Mouse (Mus musculus) hindbrain, postnatal 0 days (tissue): ENCODE measurements at regions not wholly inside any gene's neighbourhood (a gene's known extent, or its start where the extent isn't known, plus 50 kb on each side); places are given as distances from the start of the nearest gene placed in this dataset.

Experiments used
- ATAC-seq: fragments of 200-750 bp; cut with Nextera tagmentation; 2 replicates; pipeline ENCODE4 v1.8.0; 2017; ENCODE audit warnings: mild to moderate bottlenecking, moderate TSS enrichment, moderate library complexity
- DNase-seq: peaks from one replicate; pipeline ENCODE4 v3.0.0-alpha.2; 2015; ENCODE audit warnings: low spot score
- H3K27ac ChIP-seq: fragments of 300-500 bp; sonication (generic); 2 replicates; pipeline ENCODE4 v1.5.1; 2014; ENCODE audit warnings: mild to moderate bottlenecking
- H3K27me3 ChIP-seq: fragments of 300-500 bp; sonication (generic); 2 replicates; pipeline ENCODE4 v1.6.1; 2014; ENCODE audit warnings: low read length, mixed read lengths; ENCODE audit not compliant: insufficient read depth
- H3K36me3 ChIP-seq: fragments of 300-500 bp; sonication (generic); 2 replicates; pipeline ENCODE4 v1.6.1; 2014; ENCODE audit warnings: low read length, mixed read lengths; ENCODE audit not compliant: insufficient read depth
- H3K4me1 ChIP-seq: fragments of 300-500 bp; sonication (generic); 2 replicates; pipeline ENCODE4 v1.6.1; 2014; ENCODE audit warnings: antibody characterized with exemption, low read length, mixed read lengths; ENCODE audit not compliant: insufficient read depth
- H3K4me2 ChIP-seq: fragments of 300-500 bp; sonication (generic); 2 replicates; pipeline ENCODE4 v1.6.1; 2014; ENCODE audit warnings: low read depth, mild to moderate bottlenecking, low read length, moderate library complexity, mixed read lengths
- H3K4me3 ChIP-seq: fragments of 300-500 bp; sonication (generic); 2 replicates; pipeline ENCODE4 v1.5.1; 2014; ENCODE audit warnings: low read length
- H3K9ac ChIP-seq: fragments of 300-500 bp; sonication (generic); replicated peaks from 2 replicates; pipeline ENCODE4 v1.6.1; 2014; ENCODE audit warnings: mild to moderate bottlenecking, low read length, moderate library complexity, mixed read lengths
- H3K9me3 ChIP-seq: fragments of 300-500 bp; sonication (generic); 2 replicates; pipeline ENCODE4 v1.6.1; 2016; ENCODE audit warnings: low read length, mixed read lengths
- CTCF ChIP-seq: IDR thresholded peaks from 2 replicates; pipeline ENCODE4 v1.5.1; 2016; ENCODE audit warnings: antibody characterized with exemption, control low read depth, low read depth
- WGBS: fragments of 180-500 bp; shearing (Covaris S2); extraction: QIAGEN DNeasy Blood & Tissue Kit; methylation state at CpG from one replicate; pipeline ENCODE4 v1.1.7; 2014; 5-methylcytosine and 5-hydroxymethylcytosine counted together

- Histone ChIP-seq H3K36me3 (no peaks in the 10 kb centered on the region), H3K27ac (no peak overlapping the region), H3K4me3 (no peak overlapping the region), H3K9me3 (no peaks in the 10 kb centered on the region), H3K4me1 (no peaks in the 10 kb centered on the region), H3K27me3 (no peaks in the 10 kb centered on the region), H3K9ac (no peak overlapping the region), H3K4me2 (no peak overlapping the region)
- 67% methylated on average over 3 of the region's 3 CpGs for WGBS
- ATAC-seq (no peak), DNase-seq (no peak)
- TF ChIP-seq CTCF: no peak
These were observed 253.3 kb upstream of the Adgrl3 start for GRCm38 (mm10) chr5:80766591-80766990.

GRCm38 (mm10) chr5:80783892-80784291 lies 236.0 kb upstream of the Adgrl3 start:
- TF ChIP-seq CTCF: no peak
- no peaks in the 10 kb centered on the region for H3K27me3 ChIP-seq
- no peak overlapping the region for H3K9ac ChIP-seq
- no peaks in the 10 kb centered on the region for H3K4me1 ChIP-seq
- H3K36me3 ChIP-seq: no peaks in the 10 kb centered on the region
- 92% methylated on average over 4 of the region's 4 CpGs for WGBS
- H3K9me3 ChIP-seq: no peaks in the 10 kb centered on the region
- ATAC-seq (no peak), DNase-seq (no peak)
- no peak overlapping the region for H3K27ac ChIP-seq
- H3K4me2 ChIP-seq: no peak overlapping the region
- no peak overlapping the region for H3K4me3 ChIP-seq

- Histone ChIP-seq H3K36me3 (no peaks in the 10 kb centered on the region), H3K4me2 (no peak overlapping the region), H3K9ac (no peak overlapping the region), H3K4me3 (no peak overlapping the region), H3K27ac (no peak overlapping the region), H3K27me3 (no peaks in the 10 kb centered on the region), H3K9me3 (no peaks in the 10 kb centered on the region), H3K4me1 (no peaks in the 10 kb centered on the region)
- ATAC-seq: no peak
- 81% methylated on average over 6 of the region's 6 CpGs for WGBS
- no peak for DNase-seq
- no peak for TF ChIP-seq CTCF
These were observed 235.2 kb upstream of the Adgrl3 start for GRCm38 (mm10) chr5:80784746-80785145.

- H3K27ac ChIP-seq: no peak overlapping the region
- no peaks in the 10 kb centered on the region for H3K9me3 ChIP-seq
- TF ChIP-seq CTCF: no peak
- H3K4me1 ChIP-seq: no peaks in the 10 kb centered on the region
- no peak overlapping the region for H3K9ac ChIP-seq
- no peak overlapping the region for H3K4me2 ChIP-seq
- WGBS: 86% methylated on average over 1 of the region's 1 CpGs
- H3K27me3 ChIP-seq: no peaks in the 10 kb centered on the region
- no peak overlapping the region for H3K4me3 ChIP-seq
- H3K36me3 ChIP-seq: no peaks in the 10 kb centered on the region
- DNase-seq: no peak
- no peak for ATAC-seq
These were observed 228.3 kb upstream of the Adgrl3 start for GRCm38 (mm10) chr5:80791658-80792057.

GRCm38 (mm10) chr5:80799777-80800176 lies 220.2 kb upstream of the Adgrl3 start:
- no peak for ATAC-seq
- no peak overlapping the region for H3K9ac ChIP-seq
- no peaks in the 10 kb centered on the region for H3K36me3 ChIP-seq
- H3K27ac ChIP-seq: no peak overlapping the region
- H3K4me1 ChIP-seq: no peaks in the 10 kb centered on the region
- no peak for TF ChIP-seq CTCF
- DNase-seq: no peak
- H3K27me3 ChIP-seq: no peaks in the 10 kb centered on the region
- H3K9me3 ChIP-seq: no peaks in the 10 kb centered on the region
- H3K4me3 ChIP-seq: no peak overlapping the region
- no peak overlapping the region for H3K4me2 ChIP-seq

- no peaks in the 10 kb centered on the region for H3K27me3 ChIP-seq
- H3K9ac ChIP-seq: no peak overlapping the region
- no peaks in the 10 kb centered on the region for H3K36me3 ChIP-seq
- no peaks in the 10 kb centered on the region for H3K9me3 ChIP-seq
- no peak for TF ChIP-seq CTCF
- ATAC-seq (no peak), DNase-seq (no peak)
- no peak overlapping the region for H3K27ac ChIP-seq
- H3K4me3 ChIP-seq: no peak overlapping the region
- 90% methylated on average over 2 of the region's 2 CpGs for WGBS
- no peak overlapping the region for H3K4me2 ChIP-seq
- no peaks in the 10 kb centered on the region for H3K4me1 ChIP-seq
These were observed 207.0 kb upstream of the Adgrl3 start for GRCm38 (mm10) chr5:80812917-80813316.

GRCm38 (mm10) chr5:80819208-80819607 lies 200.7 kb upstream of the Adgrl3 start:
- no peak overlapping the region for H3K9ac ChIP-seq
- H3K27me3 ChIP-seq: no peaks in the 10 kb centered on the region
- no peaks in the 10 kb centered on the region for H3K36me3 ChIP-seq
- no peaks in the 10 kb centered on the region for H3K4me1 ChIP-seq
- no peaks in the 10 kb centered on the region for H3K9me3 ChIP-seq
- DNase-seq (no peak), ATAC-seq (no peak)
- H3K27ac ChIP-seq: no peak overlapping the region
- H3K4me2 ChIP-seq: no peak overlapping the region
- H3K4me3 ChIP-seq: no peak overlapping the region
- TF ChIP-seq CTCF: no peak
